Mouse (Mus musculus) liver, embryonic 14.5 days (tissue): Measurements from ENCODE around the gene Mss51.

Experiments
- CTCF ChIP-seq: IDR thresholded peaks from 2 replicates; pipeline ENCODE4 v1.5.1; 2016; ENCODE audit warnings: antibody characterized with exemption, low read depth, control low read depth
- EP300 ChIP-seq: IDR thresholded peaks from 2 replicates; pipeline ENCODE4 v1.6.1; 2016; ENCODE audit warnings: antibody characterized with exemption, low read depth

GRCm38 (mm10) chr14:20502966-20503365 is 6.3 kb upstream of the Mss51 start:
- TF ChIP-seq EP300: no peak
- TF ChIP-seq CTCF: no peak
